Comparison of ENCODE assay signal across 8 mouse cellular contexts in genomic region chr13:116711148-116711865, GRCm38 (mm10).
DNase-seq lines count a peak whose midpoint lies in the region; ATAC-seq lines count a peak whose summit lies in the region.

No protein-coding gene starts in this region.

- peak overlapping the region; percentile 49 for H3K4me3 ChIP-seq in heart, embryonic 12.5 days
- peak overlapping the region; percentile 48 for H3K4me3 ChIP-seq in hindbrain, embryonic 10.5 days
- H3K4me3 ChIP-seq in midbrain, embryonic 11.5 days (ENCODE audit: low read depth, low read length): peak overlapping the region; percentile 30

- no peak overlapping the region for H3K27ac ChIP-seq in heart, embryonic 12.5 days (ENCODE audit: poor library complexity, severe bottlenecking)
- peak overlapping the region; percentile 54 for H3K27ac ChIP-seq in hindbrain, embryonic 10.5 days
- H3K27ac ChIP-seq in midbrain, embryonic 11.5 days (ENCODE audit: low read depth, low read length): no peak overlapping the region

- no peaks in the 10 kb centered on the region for H3K36me3 ChIP-seq in heart, embryonic 12.5 days
- no peaks in the 10 kb centered on the region for H3K36me3 ChIP-seq in hindbrain, embryonic 10.5 days
- no peaks in the 10 kb centered on the region for H3K36me3 ChIP-seq in midbrain, embryonic 11.5 days (ENCODE audit: control insufficient read depth, insufficient read depth, low read length)

- no peak for ATAC-seq in heart, embryonic 12.5 days (ENCODE audit: insufficient number of reproducible peaks, low FRiP score)
- ATAC-seq in midbrain, embryonic 11.5 days (ENCODE audit: low FRiP score): peak; percentile 60
- no peak for ATAC-seq in erythroid progenitor cell, adult 5-6 weeks (replicated peaks; ENCODE audit: low FRiP score, poor library complexity, severe bottlenecking)

- H3K4me1 ChIP-seq in heart, embryonic 12.5 days (replicated peaks): peaks cover 15% of the 10 kb centered on the region; the same call in 1 of the 2 replicates
- H3K4me1 ChIP-seq in hindbrain, embryonic 10.5 days (replicated peaks): peaks cover 46% of the 10 kb centered on the region
- peaks cover 18% of the 10 kb centered on the region for H3K4me1 ChIP-seq in midbrain, embryonic 11.5 days (ENCODE audit: control insufficient read depth, insufficient read depth, low read length)

- no peak for DNase-seq in heart, adult 8-10 months (ENCODE audit: low spot score)
- DNase-seq in R1 (ENCODE audit: low read depth, low spot score): peak; percentile 15
- DNase-seq in hindbrain, embryonic 10.5 days (ENCODE audit: low spot score): peak; percentile 43
- DNase-seq in midbrain, embryonic 11.5 days (ENCODE audit: low spot score, missing footprints): peak; percentile 93
- no peak for DNase-seq in urinary bladder, adult 2 months (ENCODE audit: low spot score)
- no peak for DNase-seq in right cerebral cortex, postnatal 14 days

- no peaks in the 10 kb centered on the region for H3K9me3 ChIP-seq in heart, embryonic 12.5 days (replicated peaks)
- H3K9me3 ChIP-seq in hindbrain, embryonic 10.5 days: no peaks in the 10 kb centered on the region
- H3K9me3 ChIP-seq in midbrain, embryonic 11.5 days (ENCODE audit: control insufficient read depth, low read length): no peaks in the 10 kb centered on the region

- peak overlapping the region; percentile 58 for H3K9ac ChIP-seq in heart, embryonic 12.5 days
- H3K9ac ChIP-seq in midbrain, embryonic 11.5 days (ENCODE audit: low read length): 0 out of 2 replicates have a peak overlapping the region, but pooled peaks have one; percentile 21

- peaks cover 36% of the 10 kb centered on the region for H3K27me3 ChIP-seq in heart, embryonic 12.5 days (replicated peaks)
- peaks cover 78% of the 10 kb centered on the region for H3K27me3 ChIP-seq in hindbrain, embryonic 10.5 days (ENCODE audit: insufficient read depth, poor library complexity, severe bottlenecking)
- H3K27me3 ChIP-seq in midbrain, embryonic 11.5 days (ENCODE audit: control insufficient read depth, insufficient read depth, low read length): peaks cover 52% of the 10 kb centered on the region

- 1% methylated on average over 22 of the region's 22 CpGs for WGBS in heart, embryonic 12.5 days
- WGBS in hindbrain, embryonic 10.5 days: 1% methylated on average over 22 of the region's 22 CpGs
- WGBS in midbrain, embryonic 11.5 days: 1% methylated on average over 22 of the region's 22 CpGs

- H3K4me2 ChIP-seq in heart, embryonic 12.5 days: peak overlapping the region; percentile 86
- H3K4me2 ChIP-seq in midbrain, embryonic 11.5 days: peak overlapping the region; percentile 56

Comparison
In these comparisons a context has a peak if more than half of its experiments do, and no peak if none do; other contexts are left out.
1. DNase-seq: peak in R1 (single experiment), hindbrain, embryonic 10.5 days (single experiment) and midbrain, embryonic 11.5 days (single experiment); none in heart, adult 8-10 months (single experiment), urinary bladder, adult 2 months (single experiment) and right cerebral cortex, postnatal 14 days (single experiment).
2. Peak in every context shown above with its lines, with median percentiles within 50 percentile points of each other: H3K4me3 ChIP-seq.